ENCODE assay signal across 8 mouse cellular contexts in the genomic region with DNA sequence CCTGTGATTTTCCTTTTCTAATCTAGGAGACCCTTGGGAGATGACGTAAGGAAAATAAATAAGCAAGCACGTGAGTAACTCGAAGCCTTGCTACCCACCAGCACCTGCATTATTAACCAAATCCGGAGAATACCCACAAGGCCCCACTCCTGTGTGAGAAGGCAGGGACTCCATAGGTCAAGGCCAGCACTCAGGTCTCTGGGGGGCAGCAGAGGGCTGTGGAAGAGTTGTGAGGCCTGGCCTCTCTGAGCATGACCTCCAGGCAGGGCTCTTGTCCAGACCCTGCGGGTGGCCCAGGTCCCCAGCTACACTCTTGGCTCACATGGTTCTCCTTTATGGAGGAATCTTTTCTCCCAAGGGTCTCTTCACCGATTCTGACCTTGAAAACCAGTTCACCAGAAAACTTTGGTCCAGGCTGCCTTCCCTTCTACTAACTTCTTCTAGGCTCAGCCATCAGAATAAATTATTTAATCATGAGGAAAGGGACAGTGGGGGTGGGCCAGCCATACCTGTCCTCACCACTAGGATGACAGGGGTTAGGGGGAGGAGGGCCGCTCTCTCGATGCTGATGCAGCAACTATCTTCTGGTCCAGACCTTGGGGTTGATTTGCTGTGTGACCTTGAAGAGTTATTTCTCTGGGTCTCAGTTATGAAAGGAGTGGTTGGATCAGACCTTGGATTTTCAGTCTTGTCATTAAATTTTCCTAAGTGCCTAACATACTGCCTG. TPM values are rescaled to one million over a fixed set of nuclear protein-coding genes. Genes with fewer than 3 reads are reported as not detected.
A peak's percentile ranks its signal among the peaks of the same experiment; 100 is the strongest.
DNase-seq lines count a peak whose midpoint lies in the region; ATAC-seq and TF ChIP-seq lines count a peak whose summit lies in the region.

No protein-coding gene starts in this region.

- no peak overlapping the region for H3K4me3 ChIP-seq in forebrain, postnatal 0 days (ENCODE audit: low read depth, low read length)
- no peak overlapping the region for H3K4me3 ChIP-seq in forebrain, embryonic 16.5 days (replicated peaks; ENCODE audit: low read length)
- H3K4me3 ChIP-seq in heart, embryonic 11.5 days (ENCODE audit: low read depth, low read length): no peak overlapping the region

- no peak overlapping the region for H3K4me2 ChIP-seq in forebrain, postnatal 0 days (ENCODE audit: low read depth)
- H3K4me2 ChIP-seq in forebrain, embryonic 16.5 days (ENCODE audit: low read length): no peak overlapping the region
- H3K4me2 ChIP-seq in heart, embryonic 11.5 days: no peak overlapping the region

- 54% methylated on average over 8 of the region's 8 CpGs for WGBS in forebrain, postnatal 0 days
- WGBS in forebrain, embryonic 16.5 days: 55% methylated on average over 8 of the region's 8 CpGs
- 46% methylated on average over 8 of the region's 8 CpGs for whole genome bisulfite sequencing in heart, embryonic 11.5 days (ENCODE audit: insufficient replicate concordance)

- DNase-seq in forebrain, postnatal 0 days: no peak
- DNase-seq in ovary, postnatal 14 days (ENCODE audit: low spot score): peak; percentile 46
- no peak for DNase-seq in ovary, adult 18-20 months (ENCODE audit: low spot score)
- peak; percentile 87 for DNase-seq in cerebellum, adult 9-11 months
- DNase-seq in lung, postnatal 4 days: peak; percentile 42 to 48

- no peak overlapping the region for H3K9ac ChIP-seq in forebrain, postnatal 0 days
- H3K9ac ChIP-seq in forebrain, embryonic 16.5 days (replicated peaks; ENCODE audit: low read depth, low read length): no peak overlapping the region
- H3K9ac ChIP-seq in heart, embryonic 11.5 days (ENCODE audit: low read depth, low read length): no peak overlapping the region

- H3K27me3 ChIP-seq in forebrain, postnatal 0 days (ENCODE audit: insufficient read depth, low read length): no peaks in the 10 kb centered on the region
- H3K27me3 ChIP-seq in forebrain, embryonic 16.5 days (replicated peaks; ENCODE audit: control insufficient read depth, insufficient read depth, low read length): no peaks in the 10 kb centered on the region
- no peaks in the 10 kb centered on the region for H3K27me3 ChIP-seq in heart, embryonic 11.5 days (ENCODE audit: control insufficient read depth, insufficient read depth, low read length)

- no peaks in the 10 kb centered on the region for H3K36me3 ChIP-seq in forebrain, postnatal 0 days (ENCODE audit: insufficient read depth)
- H3K36me3 ChIP-seq in forebrain, embryonic 16.5 days (ENCODE audit: control insufficient read depth, insufficient read depth): no peaks in the 10 kb centered on the region
- no peaks in the 10 kb centered on the region for H3K36me3 ChIP-seq in heart, embryonic 11.5 days (ENCODE audit: control insufficient read depth, insufficient read depth, low read length)

- peak; percentile 45 for TF ChIP-seq CTCF in forebrain, postnatal 0 days (IDR thresholded peaks at IDR 0.05; ENCODE audit: low read depth)

- no peaks in the 10 kb centered on the region for H3K9me3 ChIP-seq in forebrain, postnatal 0 days (ENCODE audit: low read length)
- no peaks in the 10 kb centered on the region for H3K9me3 ChIP-seq in forebrain, embryonic 16.5 days (ENCODE audit: control insufficient read depth, low read length)
- H3K9me3 ChIP-seq in heart, embryonic 11.5 days (replicated peaks; ENCODE audit: control insufficient read depth, low read length): no peaks in the 10 kb centered on the region

- H3K27ac ChIP-seq in forebrain, postnatal 0 days (ENCODE audit: low read depth, low read length): no peak overlapping the region
- no peak overlapping the region for H3K27ac ChIP-seq in forebrain, embryonic 16.5 days (ENCODE audit: low read length)
- no peak overlapping the region for H3K27ac ChIP-seq in heart, embryonic 11.5 days (ENCODE audit: low read depth, low read length)

- no peaks in the 10 kb centered on the region for H3K4me1 ChIP-seq in forebrain, postnatal 0 days (ENCODE audit: insufficient read depth)
- H3K4me1 ChIP-seq in forebrain, embryonic 16.5 days (replicated peaks; ENCODE audit: control insufficient read depth, insufficient read depth, low read length): 0 out of 2 replicates have a peak, but pooled peaks cover 3% of the 10 kb centered on the region
- H3K4me1 ChIP-seq in heart, embryonic 11.5 days (ENCODE audit: control insufficient read depth, insufficient read depth, low read length): no peaks in the 10 kb centered on the region

- 0 out of 2 replicates have a peak, but pooled peaks have one; percentile 32 for ATAC-seq in forebrain, postnatal 0 days
- ATAC-seq in forebrain, embryonic 16.5 days: no peak
- 0 out of 2 replicates have a peak, but pooled peaks have one; percentile 35 for ATAC-seq in heart, embryonic 11.5 days (replicated peaks; ENCODE audit: insufficient number of reproducible peaks, low FRiP score, low TSS enrichment)
- ATAC-seq in megakaryocyte, adult 5-6 weeks (ENCODE audit: poor library complexity, severe bottlenecking): no peak

RNA-seq across cellular contexts. Expression of gene Ntng2, which starts 36.4 kb away (rescaled TPM):
- total RNA-seq in forebrain, postnatal 0 days (2014; rRNA removed): 33.0 and 33.6 TPM in 2 replicates
- polyA plus RNA-seq in forebrain, postnatal 0 days (2015; fragmentation: Nextera tagmentation; extraction: Ambion mirVana): 8.0 and 8.6 TPM in 2 replicates
- polyA plus RNA-seq in forebrain, embryonic 16.5 days (2015; fragmentation: Nextera tagmentation; extraction: Ambion mirVana): 9.1 and 10.3 TPM in 2 replicates
- polyA plus RNA-seq in heart, embryonic 11.5 days (2014; fragmentation: Nextera tagmentation; extraction: Ambion mirVana): 0.23 TPM in 1 of 2 replicates, not detected in the other
- total RNA-seq in megakaryocyte, adult 5-6 weeks (2015): 22.2 and 24.6 TPM in 2 replicates
- total RNA-seq in megakaryocyte, adult 5-6 weeks (2017): 8.4 and 22.8 TPM in 2 replicates

Comparison
In these comparisons a context has a peak if more than half of its experiments do, and no peak if none do; other contexts are left out.
1. ATAC-seq: peak in forebrain, postnatal 0 days (single experiment) and heart, embryonic 11.5 days (single experiment); none in forebrain, embryonic 16.5 days (single experiment) and megakaryocyte, adult 5-6 weeks (single experiment).
2. DNase-seq: peak in ovary, postnatal 14 days (single experiment), cerebellum, adult 9-11 months (single experiment) and lung, postnatal 4 days (2 of 2); none in forebrain, postnatal 0 days (single experiment) and ovary, adult 18-20 months (single experiment).